Mouse (Mus musculus): ENCODE results near the gene Tgfbi. TPM values are rescaled to one million over a fixed set of nuclear protein-coding genes. Genes with fewer than 3 reads are reported as not detected.
A peak's percentile ranks its signal among the peaks of the same experiment; 100 is the strongest.

The Tgfbi gene
- polyA plus RNA-seq, 1 experiment, result 50.8 TPM

DNA sequence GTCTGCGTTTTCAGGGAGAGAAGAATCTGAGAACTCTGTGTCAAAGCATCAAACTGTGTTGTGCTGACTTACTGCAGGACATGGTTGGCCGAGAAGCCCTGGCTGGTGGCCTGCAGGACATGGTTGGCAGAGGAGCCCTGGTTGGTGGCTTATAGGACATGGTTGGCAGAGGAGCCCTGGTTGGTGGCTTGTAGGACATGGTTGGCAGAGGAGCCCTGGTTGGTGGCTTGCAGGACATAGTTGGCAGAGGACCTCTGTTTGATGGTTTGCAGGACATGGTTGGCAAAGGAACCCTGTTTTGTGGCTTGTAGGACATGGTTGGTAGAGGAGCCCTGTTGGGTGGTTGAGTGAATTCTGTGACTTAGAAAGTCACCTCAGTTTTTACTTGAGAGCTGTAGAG lies 7.9 kb downstream of the Tgfbi start:
- whole genome bisulfite sequencing, result 93% methylated on average over 2 of the region's 2 CpGs
- Histone ChIP-seq H3K4me1 (ENCODE audit: control insufficient read depth, insufficient read depth, low read length) (peaks cover 12% of the 10 kb centered on the region; the same call in 1 of the 2 replicates), H3K4me3 (replicated peaks; ENCODE audit: extremely low read depth, low read depth, low read length) (no peak overlapping the region)
- TF ChIP-seq CTCF (IDR thresholded peaks at IDR 0.05; ENCODE audit: insufficient read depth, low read length), result no peak
- TF ChIP-seq POLR2A (IDR thresholded peaks at IDR 0.05; ENCODE audit: borderline replicate concordance, extremely low read depth, low read depth, low read length), result no peak
- DNase-seq, result no peak

DNA sequence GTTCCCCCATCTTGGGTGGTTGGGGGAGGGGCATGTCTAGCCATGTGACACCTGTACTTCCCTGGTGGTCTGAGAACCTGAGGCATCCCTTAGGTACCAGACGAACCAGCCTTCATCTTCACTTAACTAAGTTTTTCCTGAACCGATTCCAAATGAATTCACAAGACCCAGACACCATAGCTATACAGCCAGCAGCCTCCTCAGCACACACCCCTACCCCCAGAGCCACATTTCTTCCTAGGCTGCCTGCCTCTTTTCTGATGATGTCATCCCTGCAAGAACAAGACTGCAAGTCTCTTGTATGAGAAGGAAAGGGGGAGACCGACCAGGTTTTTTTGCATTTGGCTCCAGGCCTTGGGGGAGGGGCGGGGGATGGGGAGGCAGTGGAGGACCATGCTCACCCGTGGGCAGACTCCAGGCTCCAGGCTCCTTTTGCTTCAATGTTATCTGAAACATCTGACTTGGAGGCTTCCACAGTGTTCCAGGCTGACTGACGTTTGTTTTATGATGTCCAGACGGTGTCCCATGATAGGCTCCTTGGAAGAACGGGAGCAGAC lies 13.0 kb downstream of the Tgfbi start:
- TF ChIP-seq POLR2A (IDR thresholded peaks at IDR 0.05; ENCODE audit: borderline replicate concordance, extremely low read depth, low read depth, low read length) (no peak), CTCF (IDR thresholded peaks at IDR 0.05; ENCODE audit: insufficient read depth, low read length) (no peak)
- 61% methylated on average over 8 of the region's 8 CpGs for WGBS
- no peak overlapping the region for H3K4me3 ChIP-seq (replicated peaks; ENCODE audit: extremely low read depth, low read depth, low read length)

DNA sequence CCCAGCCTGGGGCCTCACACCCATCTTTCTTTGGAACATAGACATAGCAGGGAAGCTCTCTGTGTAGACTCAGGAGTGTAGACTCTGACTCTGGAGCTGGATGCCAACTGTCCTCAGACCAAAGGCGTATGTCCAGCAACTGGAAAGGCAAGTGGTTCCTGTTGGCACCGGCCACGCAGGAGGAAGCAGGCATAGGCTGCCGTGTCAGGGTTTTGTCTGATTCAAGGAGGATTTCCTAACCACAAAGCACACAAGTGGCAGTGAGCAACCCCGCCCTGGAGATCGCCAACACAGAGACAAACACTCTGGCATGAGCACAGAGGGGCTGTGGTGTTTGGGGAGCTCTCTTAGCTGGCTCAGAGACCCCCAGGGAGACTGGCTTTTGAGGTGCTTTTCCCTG lies 17.2 kb downstream of the Tgfbi start:
- Histone ChIP-seq H3K4me1 (ENCODE audit: control insufficient read depth, insufficient read depth, low read length) (peaks cover 12% of the 10 kb centered on the region), H3K4me3 (replicated peaks; ENCODE audit: extremely low read depth, low read depth, low read length) (no peak overlapping the region)
- WGBS, result 24% methylated on average over 6 of the region's 6 CpGs
- no peak for TF ChIP-seq POLR2A (IDR thresholded peaks at IDR 0.05; ENCODE audit: borderline replicate concordance, extremely low read depth, low read depth, low read length)
- TF ChIP-seq CTCF (IDR thresholded peaks at IDR 0.05; ENCODE audit: insufficient read depth, low read length), result no peak
- DNase-seq, result no peak

More for the DNA sequence above, 13.0 kb downstream of the Tgfbi start:
- peaks cover 2% of the 10 kb centered on the region; the same call in 1 of the 2 replicates for H3K4me1 ChIP-seq (ENCODE audit: control insufficient read depth, insufficient read depth, low read length)
- DNase-seq, result no peak

DNA sequence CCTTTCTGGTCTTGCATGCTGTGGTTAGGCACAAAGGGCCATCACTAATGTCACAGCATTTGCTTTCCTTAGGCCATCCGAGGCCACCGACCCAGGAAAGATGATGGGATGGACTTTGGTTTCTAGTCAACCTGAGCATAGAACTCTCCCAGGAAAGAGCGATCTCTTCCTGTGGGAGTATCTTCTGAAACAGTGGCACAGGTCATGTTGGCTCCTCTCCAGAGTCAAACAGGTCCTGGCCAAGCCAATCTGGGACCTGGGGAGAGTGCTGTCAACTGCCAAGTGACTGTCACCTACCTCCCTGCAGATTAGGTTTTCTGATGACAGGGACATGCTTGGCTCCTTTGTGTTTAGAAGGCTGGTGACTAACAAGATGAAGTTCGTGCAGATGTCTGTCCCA lies 20.8 kb downstream of the Tgfbi start:
- TF ChIP-seq POLR2A (IDR thresholded peaks at IDR 0.05; ENCODE audit: borderline replicate concordance, extremely low read depth, low read depth, low read length), result no peak
- no peak for TF ChIP-seq CTCF (IDR thresholded peaks at IDR 0.05; ENCODE audit: insufficient read depth, low read length)
- no peak for DNase-seq
- 96% methylated on average over 4 of the region's 4 CpGs for WGBS
- Histone ChIP-seq H3K4me1 (ENCODE audit: control insufficient read depth, insufficient read depth, low read length) (peaks cover 19% of the 10 kb centered on the region), H3K4me3 (replicated peaks; ENCODE audit: extremely low read depth, low read depth, low read length) (no peak overlapping the region)

DNA sequence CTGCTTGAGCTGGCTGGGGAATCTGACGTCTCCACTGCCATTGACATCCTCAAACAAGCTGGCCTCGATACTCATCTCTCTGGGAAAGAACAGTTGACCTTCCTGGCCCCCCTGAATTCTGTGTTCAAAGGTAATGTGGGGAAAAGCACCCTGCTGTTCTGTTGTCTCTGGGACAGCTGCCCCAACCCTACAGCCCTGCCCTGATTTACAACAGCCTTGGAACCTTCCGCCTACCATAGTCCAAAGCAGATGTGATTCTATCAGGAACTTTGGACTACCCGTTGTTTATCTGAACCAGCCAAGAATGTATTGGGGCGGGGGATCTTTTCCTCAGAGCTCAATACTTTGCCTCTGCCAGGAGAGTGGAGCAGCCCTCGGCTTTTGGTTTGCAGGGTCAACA lies 21.2 kb downstream of the Tgfbi start:
- Histone ChIP-seq H3K4me1 (ENCODE audit: control insufficient read depth, insufficient read depth, low read length) (peaks cover 19% of the 10 kb centered on the region), H3K4me3 (replicated peaks; ENCODE audit: extremely low read depth, low read depth, low read length) (no peak overlapping the region)
- TF ChIP-seq POLR2A (IDR thresholded peaks at IDR 0.05; ENCODE audit: borderline replicate concordance, extremely low read depth, low read depth, low read length), result no peak
- TF ChIP-seq CTCF (IDR thresholded peaks at IDR 0.05; ENCODE audit: insufficient read depth, low read length), result no peak
- WGBS, result 49% methylated on average over 6 of the region's 6 CpGs
- no peak for DNase-seq

DNA sequence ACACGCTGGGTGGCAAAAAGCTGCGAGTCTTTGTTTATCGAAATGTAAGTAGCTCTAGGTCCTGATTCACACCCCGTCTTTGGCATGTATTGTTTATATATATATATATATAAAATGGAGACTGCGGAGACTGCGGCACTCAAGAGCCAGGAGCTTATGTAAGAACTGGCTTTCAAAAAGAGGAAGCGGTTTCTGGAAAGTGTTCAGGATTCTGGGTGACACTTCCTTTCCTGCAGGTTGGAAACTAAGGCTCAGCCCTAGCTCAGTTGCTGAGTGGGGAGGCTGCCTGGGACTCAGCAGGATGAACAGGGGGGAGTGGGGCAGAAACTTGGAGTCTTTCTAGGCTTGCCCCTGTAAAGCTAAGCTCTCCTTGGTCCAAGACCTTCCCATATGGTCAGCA lies 22.0 kb downstream of the Tgfbi start:
- TF ChIP-seq CTCF (IDR thresholded peaks at IDR 0.05; ENCODE audit: insufficient read depth, low read length) (no peak), POLR2A (IDR thresholded peaks at IDR 0.05; ENCODE audit: borderline replicate concordance, extremely low read depth, low read depth, low read length) (no peak)
- H3K4me3 ChIP-seq (replicated peaks; ENCODE audit: extremely low read depth, low read depth, low read length), result no peak overlapping the region
- 30% methylated on average over 7 of the region's 7 CpGs for WGBS

DNA sequence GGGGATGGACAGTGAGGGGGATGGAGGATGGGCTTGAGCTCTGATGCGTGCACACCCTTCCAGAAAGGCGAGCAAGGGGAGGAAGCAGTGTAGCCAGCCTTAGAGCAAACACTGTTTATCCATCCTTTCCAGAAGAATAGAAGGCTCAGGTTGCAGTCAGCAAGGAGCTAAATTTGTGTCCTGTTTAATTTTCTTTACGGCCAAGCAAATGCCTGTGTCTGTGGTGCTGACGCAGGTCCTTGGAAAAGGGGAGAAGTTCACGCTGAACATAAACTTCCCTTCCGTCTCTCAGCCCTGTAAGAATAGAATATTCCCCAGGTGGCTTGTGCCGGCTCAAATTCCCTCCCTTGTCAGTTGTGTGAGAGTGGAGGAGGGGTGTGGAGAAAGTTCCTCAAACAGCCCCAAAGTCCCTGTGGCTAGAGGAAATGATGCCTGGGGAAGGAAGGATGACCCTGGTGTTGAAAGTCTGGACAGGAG lies 24.9 kb downstream of the Tgfbi start:
- TF ChIP-seq POLR2A (IDR thresholded peaks at IDR 0.05; ENCODE audit: borderline replicate concordance, extremely low read depth, low read depth, low read length) (no peak), CTCF (IDR thresholded peaks at IDR 0.05; ENCODE audit: insufficient read depth, low read length) (no peak)
- WGBS, result 22% methylated on average over 7 of the region's 7 CpGs
- DNase-seq, result no peak
- peaks cover 17% of the 10 kb centered on the region for H3K4me1 ChIP-seq (ENCODE audit: control insufficient read depth, insufficient read depth, low read length)
- H3K4me3 ChIP-seq (replicated peaks; ENCODE audit: extremely low read depth, low read depth, low read length), result no peak overlapping the region

More for the DNA sequence above, 22.0 kb downstream of the Tgfbi start:
- H3K4me1 ChIP-seq (ENCODE audit: control insufficient read depth, insufficient read depth, low read length), result peaks cover 19% of the 10 kb centered on the region
- DNase-seq, result no peak

DNA sequence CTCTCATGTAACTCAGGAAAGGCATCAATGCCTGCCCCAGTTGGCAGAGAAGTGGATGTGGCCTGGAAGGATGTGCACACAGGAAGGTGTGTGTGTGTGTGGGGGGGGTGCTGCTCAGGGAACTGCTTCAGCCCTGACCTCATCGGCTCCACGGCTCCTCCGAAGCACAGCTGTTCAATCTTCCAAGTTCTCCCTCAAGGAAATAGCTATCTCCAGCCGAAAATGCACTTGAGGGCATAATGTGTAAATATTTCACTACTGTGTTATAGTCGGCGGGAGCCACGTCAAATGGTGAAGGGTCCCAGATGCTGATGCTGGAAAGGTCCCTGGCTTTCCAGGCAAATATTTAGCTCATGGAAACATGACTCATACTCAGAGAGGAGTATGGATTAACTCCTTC lies 25.6 kb downstream of the Tgfbi start:
- peaks cover 17% of the 10 kb centered on the region for H3K4me1 ChIP-seq (ENCODE audit: control insufficient read depth, insufficient read depth, low read length)

DNA sequence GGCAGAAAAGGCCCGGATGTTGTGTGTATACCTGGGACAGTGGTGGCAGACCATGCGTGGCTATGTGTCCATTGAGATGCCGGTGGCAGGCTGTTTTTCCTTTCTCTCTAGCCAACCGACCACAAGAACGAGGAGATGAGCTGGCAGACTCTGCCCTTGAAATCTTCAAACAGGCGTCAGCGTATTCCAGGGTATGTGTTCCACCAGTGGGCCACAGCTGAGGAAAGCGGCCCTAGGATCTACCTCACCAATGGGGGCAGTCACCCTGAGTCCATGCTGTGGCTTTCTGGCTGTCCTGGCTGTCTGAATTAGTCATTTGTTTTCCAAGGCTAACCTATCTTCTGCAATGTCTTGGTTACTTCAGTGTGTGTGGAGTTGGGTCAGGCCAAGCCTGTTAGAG lies 27.7 kb downstream of the Tgfbi start:
- TF ChIP-seq CTCF (IDR thresholded peaks at IDR 0.05; ENCODE audit: insufficient read depth, low read length) (no peak), POLR2A (IDR thresholded peaks at IDR 0.05; ENCODE audit: borderline replicate concordance, extremely low read depth, low read depth, low read length) (no peak)
- DNase-seq, result no peak
- Histone ChIP-seq H3K4me1 (ENCODE audit: control insufficient read depth, insufficient read depth, low read length) (peaks cover 6% of the 10 kb centered on the region), H3K4me3 (replicated peaks; ENCODE audit: extremely low read depth, low read depth, low read length) (no peak overlapping the region)
- WGBS, result 96% methylated on average over 8 of the region's 8 CpGs

More for the DNA sequence above, 25.6 kb downstream of the Tgfbi start:
- WGBS, result 9% methylated on average over 7 of the region's 7 CpGs
- no peak overlapping the region for H3K4me3 ChIP-seq (replicated peaks; ENCODE audit: extremely low read depth, low read depth, low read length)
- no peak for TF ChIP-seq CTCF (IDR thresholded peaks at IDR 0.05; ENCODE audit: insufficient read depth, low read length)
- no peak for TF ChIP-seq POLR2A (IDR thresholded peaks at IDR 0.05; ENCODE audit: borderline replicate concordance, extremely low read depth, low read depth, low read length)
- no peak for DNase-seq

DNA sequence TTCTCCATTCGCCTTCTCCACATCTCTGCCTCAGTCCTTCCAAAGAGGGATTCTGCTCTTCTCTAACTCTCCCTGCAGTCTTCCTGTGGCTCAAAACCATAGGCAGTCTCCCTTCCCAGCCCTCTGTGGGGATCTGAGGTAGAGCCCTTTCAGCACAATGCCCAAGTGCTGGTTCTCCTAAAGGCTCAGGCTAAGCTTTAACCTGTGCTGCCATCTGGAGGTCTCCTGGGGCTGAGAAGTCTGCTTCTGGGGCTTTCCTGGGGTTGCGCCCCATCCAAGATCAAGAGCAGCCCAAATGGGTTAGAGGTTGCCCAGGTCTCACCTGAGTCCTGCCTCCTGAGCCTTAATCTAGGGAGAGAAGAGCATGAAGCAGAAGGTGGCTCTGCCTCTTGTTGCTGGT lies 32.4 kb downstream of the Tgfbi start:
- 89% methylated on average over 2 of the region's 2 CpGs for WGBS
- peak; percentile 74 for TF ChIP-seq CTCF (IDR thresholded peaks at IDR 0.05; ENCODE audit: insufficient read depth, low read length)
- TF ChIP-seq POLR2A (IDR thresholded peaks at IDR 0.05; ENCODE audit: borderline replicate concordance, extremely low read depth, low read depth, low read length), result no peak
- Histone ChIP-seq H3K4me1 (ENCODE audit: control insufficient read depth, insufficient read depth, low read length) (no peaks in the 10 kb centered on the region), H3K4me3 (replicated peaks; ENCODE audit: extremely low read depth, low read depth, low read length) (no peak overlapping the region)
- peak; percentile 39 for DNase-seq
